Comparison of ENCODE assay signal across 8 mouse cellular contexts in genomic region chr4:150239503-150239902, GRCm38 (mm10). TPM values are rescaled to one million over a fixed set of nuclear protein-coding genes. Genes with fewer than 3 reads are reported as not detected.
A peak's percentile ranks its signal among the peaks of the same experiment; 100 is the strongest.
DNase-seq lines count a peak whose midpoint lies in the region; ATAC-seq and TF ChIP-seq lines count a peak whose summit lies in the region.

No protein-coding gene starts in this region.

- peak overlapping the region; percentile 98 for H3K27ac ChIP-seq in heart, embryonic 15.5 days
- no peak overlapping the region for H3K27ac ChIP-seq in cortical plate, adult 2 months (ENCODE audit: insufficient read depth, low read length)
- H3K27ac ChIP-seq in intestine, embryonic 15.5 days: no peak overlapping the region; the same call in none of the 2 replicates

- H3K27me3 ChIP-seq in heart, embryonic 15.5 days: no peaks in the 10 kb centered on the region
- no peaks in the 10 kb centered on the region for H3K27me3 ChIP-seq in intestine, embryonic 15.5 days (replicated peaks)

- DNase-seq in heart, adult 18-20 months: no peak
- DNase-seq in natural killer cell, adult 2 months (ENCODE audit: low spot score in 2 of 2): peak; percentile 26 to 32
- DNase-seq in adrenal gland, postnatal 36 days: no peak
- no peak for DNase-seq in urinary bladder, postnatal 10 days (ENCODE audit: low spot score)
- DNase-seq in urinary bladder, adult 2 months (ENCODE audit: low spot score): no peak

- ATAC-seq in heart, embryonic 15.5 days (replicated peaks; ENCODE audit: insufficient number of reproducible peaks, insufficient read depth, low FRiP score, low read depth): no peak
- no peak for ATAC-seq in intestine, embryonic 15.5 days

- H3K4me3 ChIP-seq in heart, embryonic 15.5 days: peak overlapping the region; percentile 86
- H3K4me3 ChIP-seq in cortical plate, adult 2 months (ENCODE audit: insufficient read depth, low read length): peak overlapping the region; percentile 88; the same call in 1 of the 2 replicates
- H3K4me3 ChIP-seq in intestine, embryonic 15.5 days (replicated peaks): peak overlapping the region; percentile 77

- 20% methylated on average over 6 of the region's 6 CpGs for WGBS in heart, embryonic 15.5 days
- WGBS in intestine, embryonic 15.5 days: 29% methylated on average over 6 of the region's 6 CpGs

- TF ChIP-seq CTCF in cortical plate, adult 2 months (IDR thresholded peaks at IDR 0.05; ENCODE audit: extremely low read depth, insufficient read depth, low read length): no peak

- H3K9me3 ChIP-seq in heart, embryonic 15.5 days (replicated peaks): no peaks in the 10 kb centered on the region
- no peaks in the 10 kb centered on the region for H3K9me3 ChIP-seq in intestine, embryonic 15.5 days

- peaks cover 43% of the 10 kb centered on the region for H3K36me3 ChIP-seq in heart, embryonic 15.5 days
- H3K36me3 ChIP-seq in intestine, embryonic 15.5 days: peaks cover 34% of the 10 kb centered on the region

- peak overlapping the region; percentile 72 for H3K4me2 ChIP-seq in heart, embryonic 15.5 days
- H3K4me2 ChIP-seq in intestine, embryonic 15.5 days (replicated peaks): peak overlapping the region; percentile 78

- H3K9ac ChIP-seq in heart, embryonic 15.5 days: peak overlapping the region; percentile 97
- 0 out of 2 replicates have a peak overlapping the region, but pooled peaks have one; percentile 91 for H3K9ac ChIP-seq in intestine, embryonic 15.5 days

- no peak for TF ChIP-seq POLR2A in cortical plate, adult 2 months (IDR thresholded peaks at IDR 0.05; ENCODE audit: extremely low read depth, insufficient read depth, low read length)

- H3K4me1 ChIP-seq in heart, embryonic 15.5 days (replicated peaks): peaks cover 59% of the 10 kb centered on the region
- H3K4me1 ChIP-seq in cortical plate, adult 2 months (ENCODE audit: control insufficient read depth, insufficient read depth, low read length): peaks cover 20% of the 10 kb centered on the region
- peaks cover 32% of the 10 kb centered on the region for H3K4me1 ChIP-seq in intestine, embryonic 15.5 days (replicated peaks)

RNA-seq across cellular contexts. Expression of gene Eno1, which starts 3.0 kb away (rescaled TPM):
- 1,686 and 1,690 TPM in 2 replicates for polyA plus RNA-seq in heart, embryonic 15.5 days (2015; fragmentation: Nextera tagmentation; extraction: Ambion mirVana)
- 100 to 1,000 TPM; 118 to 148 TPM for total RNA-seq in heart, adult 18-20 months (2021)
- polyA plus RNA-seq in cortical plate, adult 2 months (2012; rRNA removed): 902 and 906 TPM in 2 replicates
- 1,894 and 1,951 TPM in 2 replicates for polyA plus RNA-seq in intestine, embryonic 15.5 days (2015; fragmentation: Nextera tagmentation; extraction: Ambion mirVana)
- total RNA-seq in adrenal gland, postnatal 36 days (2021): 100 to 1,000 TPM; 468 to 482 TPM
- 340 and 364 TPM in 2 replicates for polyA plus RNA-seq in urinary bladder, adult 2 months (2012; rRNA removed)

RNA-seq across cellular contexts. Expression of gene Car6, which starts 38.4 kb away (rescaled TPM):
- polyA plus RNA-seq in heart, embryonic 15.5 days (2015; fragmentation: Nextera tagmentation; extraction: Ambion mirVana): not detected in 2 replicates
- total RNA-seq in heart, adult 18-20 months (2021): under 1 TPM in 1 of 2 experiments, not detected in 1; 0.41 TPM
- polyA plus RNA-seq in cortical plate, adult 2 months (2012; rRNA removed): not detected in 2 replicates
- polyA plus RNA-seq in intestine, embryonic 15.5 days (2015; fragmentation: Nextera tagmentation; extraction: Ambion mirVana): not detected in 2 replicates
- total RNA-seq in adrenal gland, postnatal 36 days (2021): 1 to 10 TPM in 1 of 2 experiments, under 1 TPM in 1; 0.79 to 1.6 TPM
- polyA plus RNA-seq in urinary bladder, adult 2 months (2012; rRNA removed): not detected in 2 replicates

RNA-seq across cellular contexts. Expression of gene Rere, which starts 41.9 kb away (rescaled TPM):
- 17.6 and 26.1 TPM in 2 replicates for polyA plus RNA-seq in heart, embryonic 15.5 days (2015; fragmentation: Nextera tagmentation; extraction: Ambion mirVana)
- total RNA-seq in heart, adult 18-20 months (2021): 10 to 100 TPM; 39.6 to 46.7 TPM
- 44.2 and 50.5 TPM in 2 replicates for polyA plus RNA-seq in cortical plate, adult 2 months (2012; rRNA removed)
- 25.6 and 28.4 TPM in 2 replicates for polyA plus RNA-seq in intestine, embryonic 15.5 days (2015; fragmentation: Nextera tagmentation; extraction: Ambion mirVana)
- total RNA-seq in adrenal gland, postnatal 36 days (2021): 100 to 1,000 TPM; 114 to 116 TPM
- 30.0 and 66.3 TPM in 2 replicates for polyA plus RNA-seq in urinary bladder, adult 2 months (2012; rRNA removed)

Comparison
In these comparisons a context has a peak if more than half of its experiments do, and no peak if none do; other contexts are left out.
1. DNase-seq: peak in natural killer cell, adult 2 months (2 of 2); none in heart, adult 18-20 months (0 of 2), adrenal gland, postnatal 36 days (0 of 2), urinary bladder, postnatal 10 days (single experiment) and urinary bladder, adult 2 months (single experiment).
2. Peak in every context shown above with its lines, with median percentiles within 50 percentile points of each other: H3K4me3 ChIP-seq.